8 mouse cellular contexts compared by ENCODE assay signal in genomic region chr1:132366937-132367336, GRCm38 (mm10). TPM values are rescaled to one million over a fixed set of nuclear protein-coding genes. Genes with fewer than 3 reads are reported as not detected.
DNase-seq lines count a peak whose midpoint lies in the region; ATAC-seq and TF ChIP-seq lines count a peak whose summit lies in the region.

No protein-coding gene starts in this region.

- H3K4me2 ChIP-seq in forebrain, embryonic 13.5 days = no peak overlapping the region
- H3K4me2 ChIP-seq in liver, embryonic 16.5 days (ENCODE audit: low read depth, low read length) = peak overlapping the region; percentile 61

- H3K4me3 ChIP-seq in left cerebral cortex, adult 2 months = no peak overlapping the region
- H3K4me3 ChIP-seq in bone marrow, adult 2 months (replicated peaks; ENCODE audit: control insufficient read depth, low read depth, low read length) = peak overlapping the region; percentile 70
- no peak overlapping the region for H3K4me3 ChIP-seq in forebrain, embryonic 13.5 days
- peak overlapping the region; percentile 79 for H3K4me3 ChIP-seq in liver, embryonic 16.5 days (ENCODE audit: low read depth, low read length)

- peaks cover 9% of the 10 kb centered on the region; the same call in 1 of the 2 replicates for H3K4me1 ChIP-seq in bone marrow, adult 2 months (ENCODE audit: control insufficient read depth, insufficient read depth, low read length)
- peaks cover 30% of the 10 kb centered on the region for H3K4me1 ChIP-seq in forebrain, embryonic 13.5 days
- H3K4me1 ChIP-seq in liver, embryonic 16.5 days (ENCODE audit: control insufficient read depth, low read depth, low read length) = peaks cover 64% of the 10 kb centered on the region

- intact Hi-C loops in left cerebral cortex, adult 2 months (cut with DNase I) = loop anchor here (1.0 to 2.0 kb wide), 3 partner anchors 23 to 110 kb away; partner anchors contain the start of genes Dstyk and Rbbp5
- intact Hi-C loops in left cerebral cortex, postnatal 4 days (cut with DNase I) = loop anchor here (10.0 kb wide), 2 partner anchors 108 to 228 kb away; partner anchors contain the start of gene Rbbp5

- TF ChIP-seq POLR2A in bone marrow, adult 2 months (IDR thresholded peaks at IDR 0.05; ENCODE audit: borderline replicate concordance, control insufficient read depth, low read depth, low read length) = no peak

- 84% methylated on average over 6 of the region's 6 CpGs for WGBS in bone marrow, adult 2 months
- 69% methylated on average over 6 of the region's 6 CpGs for WGBS in forebrain, embryonic 13.5 days
- 48% methylated on average over 6 of the region's 6 CpGs for WGBS in liver, embryonic 16.5 days (ENCODE audit: insufficient replicate concordance)

- peak overlapping the region; percentile 20; the same call in 1 of the 2 replicates for H3K27ac ChIP-seq in left cerebral cortex, adult 2 months
- H3K27ac ChIP-seq in bone marrow, adult 2 months (ENCODE audit: control insufficient read depth, insufficient read depth, low read depth, low read length, poor library complexity) = peak overlapping the region; percentile 78
- no peak overlapping the region for H3K27ac ChIP-seq in forebrain, embryonic 13.5 days
- H3K27ac ChIP-seq in liver, embryonic 16.5 days (ENCODE audit: low read length) = peak overlapping the region; percentile 95

- H3K27me3 ChIP-seq in forebrain, embryonic 13.5 days = no peaks in the 10 kb centered on the region
- H3K27me3 ChIP-seq in liver, embryonic 16.5 days (ENCODE audit: control insufficient read depth, insufficient read depth, low read depth, low read length) = no peaks in the 10 kb centered on the region

- TF ChIP-seq CTCF in left cerebral cortex, adult 2 months (IDR thresholded peaks at IDR 0.05) = no peak
- TF ChIP-seq CTCF in bone marrow, adult 2 months (IDR thresholded peaks at IDR 0.05; ENCODE audit: control insufficient read depth, insufficient read depth, low read length) = no peak

- H3K9me3 ChIP-seq in forebrain, embryonic 13.5 days (replicated peaks) = no peaks in the 10 kb centered on the region
- no peaks in the 10 kb centered on the region for H3K9me3 ChIP-seq in liver, embryonic 16.5 days (replicated peaks; ENCODE audit: control insufficient read depth, low read length)

- ATAC-seq in forebrain, embryonic 13.5 days = no peak; the same call in 1 of the 2 replicates
- ATAC-seq in liver, embryonic 16.5 days (ENCODE audit: low read depth) = no peak

- H3K36me3 ChIP-seq in forebrain, embryonic 13.5 days (ENCODE audit: poor library complexity, severe bottlenecking) = peaks cover 33% of the 10 kb centered on the region
- H3K36me3 ChIP-seq in liver, embryonic 16.5 days (ENCODE audit: control insufficient read depth, insufficient read depth) = peaks cover 60% of the 10 kb centered on the region

- 0 out of 2 replicates have a peak overlapping the region, but pooled peaks have one; percentile 0 for H3K9ac ChIP-seq in forebrain, embryonic 13.5 days
- H3K9ac ChIP-seq in liver, embryonic 16.5 days (ENCODE audit: low read depth, low read length) = peak overlapping the region; percentile 86

- no peak for DNase-seq in left cerebral cortex, adult 2 months (ENCODE audit: extremely low spot score in 1 of 2, low spot score in 2 of 2)
- DNase-seq in left cerebral cortex, postnatal 4 days = no peak
- no peak for DNase-seq in left cerebral cortex, adult 11 months (ENCODE audit: low spot score)
- no peak for DNase-seq in cerebellum, postnatal 10 days
- no peak for DNase-seq in gastrocnemius, postnatal 10 days

RNA-seq across cellular contexts. Expression of gene Tmcc2, which starts 24.1 kb away (rescaled TPM):
- 100 to 1,000 TPM; 178 to 192 TPM for total RNA-seq in left cerebral cortex, adult 2 months (2021)
- 100 to 1,000 TPM; 128 to 133 TPM for total RNA-seq in left cerebral cortex, postnatal 4 days (2021)
- 246 and 316 TPM in 2 replicates for polyA plus RNA-seq in bone marrow, adult 2 months (2011; ENCODE audit: insufficient read depth, insufficient read length, low replicate concordance, missing spikeins)
- polyA plus RNA-seq in forebrain, embryonic 13.5 days (2015; fragmentation: Nextera tagmentation; extraction: Ambion mirVana) = 16.7 and 19.7 TPM in 2 replicates
- 631 and 674 TPM in 2 replicates for polyA plus RNA-seq in liver, embryonic 16.5 days (2015; fragmentation: Nextera tagmentation; extraction: Ambion mirVana)
- total RNA-seq in gastrocnemius, postnatal 10 days (2021) = 10 to 100 TPM; 24.8 to 30.7 TPM

RNA-seq across cellular contexts. Expression of gene Dstyk, which starts 50.4 kb away (rescaled TPM):
- 10 to 100 TPM; 44.9 to 45.5 TPM for total RNA-seq in left cerebral cortex, adult 2 months (2021)
- total RNA-seq in left cerebral cortex, postnatal 4 days (2021) = 10 to 100 TPM; 22.0 to 23.9 TPM
- polyA plus RNA-seq in bone marrow, adult 2 months (2011; ENCODE audit: insufficient read depth, insufficient read length, low replicate concordance, missing spikeins) = 9.6 and 13.7 TPM in 2 replicates
- 10.5 and 12.5 TPM in 2 replicates for polyA plus RNA-seq in forebrain, embryonic 13.5 days (2015; fragmentation: Nextera tagmentation; extraction: Ambion mirVana)
- 4.4 and 5.0 TPM in 2 replicates for polyA plus RNA-seq in liver, embryonic 16.5 days (2015; fragmentation: Nextera tagmentation; extraction: Ambion mirVana)
- total RNA-seq in gastrocnemius, postnatal 10 days (2021) = 10 to 100 TPM; 16.1 to 16.8 TPM

RNA-seq across cellular contexts. Expression of gene Nuak2, which starts 51.0 kb away (rescaled TPM):
- total RNA-seq in left cerebral cortex, adult 2 months (2021) = 1 to 10 TPM; 1.4 TPM
- 1 to 10 TPM; 2.6 to 3.2 TPM for total RNA-seq in left cerebral cortex, postnatal 4 days (2021)
- polyA plus RNA-seq in bone marrow, adult 2 months (2011; ENCODE audit: insufficient read depth, insufficient read length, low replicate concordance, missing spikeins) = 5.2 and 16.4 TPM in 2 replicates
- 28.8 and 36.5 TPM in 2 replicates for polyA plus RNA-seq in forebrain, embryonic 13.5 days (2015; fragmentation: Nextera tagmentation; extraction: Ambion mirVana)
- 3.2 and 3.6 TPM in 2 replicates for polyA plus RNA-seq in liver, embryonic 16.5 days (2015; fragmentation: Nextera tagmentation; extraction: Ambion mirVana)
- 1 to 10 TPM; 2.0 to 2.2 TPM for total RNA-seq in gastrocnemius, postnatal 10 days (2021)

Comparison
In these comparisons a context has a peak if more than half of its experiments do, and no peak if none do; other contexts are left out.
1. H3K4me3 ChIP-seq: peak in bone marrow, adult 2 months (single experiment) and liver, embryonic 16.5 days (single experiment); none in left cerebral cortex, adult 2 months (single experiment) and forebrain, embryonic 13.5 days (single experiment).
2. RNA of gene Tmcc2, which starts 24.1 kb away (total RNA-seq): 178 to 192 TPM in left cerebral cortex, adult 2 months and 128 to 133 TPM in left cerebral cortex, postnatal 4 days; 24.8 to 30.7 TPM in gastrocnemius, postnatal 10 days; every median in the first group is over 4 times any median in the second.